Mouse (Mus musculus) bone marrow macrophage, adult 2 months (primary cell): ENCODE measurements around the gene Rassf1.

Source experiments
- CTCF ChIP-seq: IDR thresholded peaks from 2 replicates; pipeline ENCODE4 v1.5.1; 2012; ENCODE audit warnings: low read depth, mild to moderate bottlenecking, low read length, moderate library complexity
- POLR2A ChIP-seq: IDR thresholded peaks from 2 replicates; pipeline ENCODE4 v1.6.1; 2012; ENCODE audit warnings: mild to moderate bottlenecking, low read depth, low read length, borderline replicate concordance

GRCm38 (mm10) chr9:107502131-107502846 lies 49.1 kb upstream of the Rassf1 start:
- no peak for TF ChIP-seq CTCF
- no peak for TF ChIP-seq POLR2A
